Mouse (Mus musculus) CH12.LX (cell line): ENCODE results near the gene Nhsl2.

ENCODE experiments used
- CTCF ChIP-seq, 2 experiments: IDR thresholded peaks in 1 of 2; conservative IDR thresholded peaks in 1 of 2; 2 replicates each; pipeline ENCODE4 v1.5.1; 2011 to 2012; ENCODE audit warnings: low read depth in 2 of 2, low read length in 2 of 2, improper control_type of control experiment in 1 of 2, inconsistent platforms in 1 of 2, mild to moderate bottlenecking in 1 of 2, moderate library complexity in 1 of 2
- POLR2A ChIP-seq: IDR thresholded peaks from 2 replicates; pipeline ENCODE4 v1.6.1; 2011; ENCODE audit warnings: low read depth, mild to moderate bottlenecking, improper control_type of control experiment, low read length

DNA sequence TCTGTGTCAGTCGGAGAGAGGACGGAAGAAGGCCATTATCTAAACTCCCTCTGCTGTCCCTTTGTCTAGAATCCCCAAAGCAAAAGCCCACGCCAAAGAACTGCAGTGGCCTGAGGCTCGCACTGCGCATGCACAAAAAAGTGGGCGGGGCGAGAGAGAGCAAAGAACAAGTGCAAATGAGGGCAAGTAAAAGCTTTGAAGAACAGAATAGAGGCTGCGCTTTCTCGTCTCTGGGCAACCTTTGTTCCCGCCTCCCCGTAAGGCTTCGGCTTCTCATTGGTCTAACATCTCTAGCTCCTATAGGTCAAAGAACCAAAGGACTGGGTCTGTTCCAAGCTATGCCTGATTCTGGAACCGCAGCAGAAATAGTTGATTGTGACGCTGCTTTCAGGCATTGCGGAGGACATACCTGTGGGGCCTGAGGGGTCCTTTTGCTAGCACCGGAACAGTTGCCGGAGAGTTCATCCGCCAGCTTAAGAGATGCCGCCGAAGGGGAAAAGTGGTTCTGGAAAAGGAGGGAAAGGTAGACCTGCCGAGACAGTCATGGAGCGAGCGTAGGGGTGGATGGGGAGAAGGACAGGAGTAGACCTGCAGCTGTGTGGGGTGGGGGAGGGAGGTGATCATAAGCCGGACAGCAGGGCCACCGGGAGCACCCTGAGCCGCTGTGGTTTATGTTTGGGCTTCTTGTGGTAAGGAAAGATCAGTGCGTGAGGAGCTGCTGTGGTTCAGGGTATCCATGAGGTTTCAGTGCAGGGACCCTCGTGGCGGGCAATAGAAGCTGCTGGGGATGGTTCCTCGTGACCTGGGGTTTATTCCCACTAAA is 270.1 kb downstream of the Nhsl2 start, which contains the start of gene Pin4:
- peak; percentile 57 for TF ChIP-seq POLR2A
- TF ChIP-seq CTCF (conservative IDR thresholded peaks at IDR 0.05 in 1 of 2, IDR thresholded peaks at IDR 0.05 in 1 of 2; ENCODE audit: low read depth in 2 of 2, low read length in 2 of 2): 0 out of 4 replicates have a peak, but pooled peaks of 1 of the 2 experiments have one; percentile 2
